Mouse (Mus musculus) brain, embryonic 18.5 days (tissue): ENCODE results near the gene Hcfc1r1.
A peak's percentile ranks its signal among the peaks of the same experiment; 100 is the strongest.

Experiments used
- DNase-seq: peaks from one replicate; pipeline ENCODE4 v3.0.0-alpha.2; 2012; ENCODE audit warnings: low read depth, low spot score

Gene Hcfc1r1

DNA sequence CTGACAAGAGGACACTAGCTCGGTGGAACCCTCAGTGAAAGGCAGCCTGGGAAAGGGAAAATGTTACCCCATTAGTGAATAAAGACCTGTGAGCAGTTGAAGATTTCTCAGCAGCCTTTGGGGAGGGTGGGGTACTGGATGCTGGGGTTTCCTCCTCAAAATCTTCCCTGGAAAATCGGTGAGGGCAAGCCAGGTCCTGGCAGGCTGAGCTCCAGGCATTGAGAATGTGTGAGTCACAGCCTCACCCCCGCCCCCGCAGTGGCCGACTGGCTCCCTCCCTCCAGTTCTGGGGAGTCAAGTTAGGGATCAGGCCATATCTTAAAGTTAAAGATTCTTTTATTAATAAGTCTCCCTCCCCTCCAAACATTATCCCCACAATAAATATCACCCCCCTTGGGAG is 1.7 kb downstream of the Hcfc1r1 start:
- no peak for DNase-seq

DNA sequence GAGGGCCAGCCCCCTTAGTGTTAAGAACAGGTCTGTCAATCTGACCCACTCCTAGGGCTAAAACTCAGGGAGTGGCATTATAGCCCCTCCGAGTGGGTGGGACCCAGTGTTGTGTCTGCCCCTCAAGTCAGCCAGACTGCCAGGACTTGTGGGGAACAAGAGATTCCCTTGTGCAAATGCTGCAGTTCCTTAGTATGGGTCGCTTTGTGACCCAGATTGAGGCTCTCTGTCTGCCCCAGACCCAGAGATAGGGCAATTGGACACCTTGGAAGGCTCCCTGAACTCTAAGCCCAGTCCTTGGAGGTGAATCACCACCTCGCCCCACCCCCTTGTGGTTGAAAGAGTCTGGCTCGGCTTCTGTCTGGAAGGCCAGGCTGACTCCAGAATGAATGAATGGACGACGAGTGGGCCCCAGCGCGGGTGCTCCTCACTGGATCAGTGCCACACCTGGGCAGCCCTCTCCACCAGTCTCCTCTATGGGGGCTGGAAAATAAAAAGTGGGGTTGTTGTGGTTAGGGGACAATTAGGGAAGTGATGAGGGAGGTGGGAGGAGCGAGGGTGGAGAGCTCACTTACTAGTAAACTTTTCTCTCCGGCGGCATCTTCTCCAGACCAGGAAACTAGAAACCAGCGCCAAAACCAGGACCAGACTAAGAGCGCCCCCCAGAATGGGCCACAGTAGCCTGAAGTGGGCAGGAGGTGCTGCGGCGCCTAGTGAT is 2.3 kb downstream of the Hcfc1r1 start:
- no peak for DNase-seq

DNA sequence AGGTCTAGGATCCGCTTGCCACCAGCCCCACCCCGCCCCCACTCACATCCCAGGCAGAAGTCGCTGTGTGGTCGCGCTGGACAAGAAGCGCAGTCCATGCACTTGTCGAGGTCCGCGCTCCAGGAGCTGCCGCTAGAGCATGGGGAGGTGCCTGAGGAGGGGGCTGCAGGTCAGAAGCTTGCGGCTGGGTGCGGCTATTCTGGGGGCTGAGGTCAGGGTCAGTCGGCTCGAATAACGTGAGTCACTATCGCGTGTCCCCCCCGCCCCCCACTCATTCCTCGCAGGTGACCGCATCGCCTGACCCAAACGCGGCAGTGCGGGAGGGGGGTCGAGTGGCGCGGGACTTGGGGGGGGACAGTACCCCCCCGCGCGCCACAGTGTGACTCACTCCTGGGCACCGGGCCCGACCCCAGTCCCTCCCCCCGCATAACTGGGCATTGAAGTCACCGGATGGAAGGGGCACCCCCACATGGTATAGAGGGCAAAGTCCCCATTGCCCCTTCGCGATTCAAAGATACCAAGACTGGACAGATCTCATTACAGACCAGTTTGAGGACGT is 3.2 kb downstream of the Hcfc1r1 start:
- no peak for DNase-seq

DNA sequence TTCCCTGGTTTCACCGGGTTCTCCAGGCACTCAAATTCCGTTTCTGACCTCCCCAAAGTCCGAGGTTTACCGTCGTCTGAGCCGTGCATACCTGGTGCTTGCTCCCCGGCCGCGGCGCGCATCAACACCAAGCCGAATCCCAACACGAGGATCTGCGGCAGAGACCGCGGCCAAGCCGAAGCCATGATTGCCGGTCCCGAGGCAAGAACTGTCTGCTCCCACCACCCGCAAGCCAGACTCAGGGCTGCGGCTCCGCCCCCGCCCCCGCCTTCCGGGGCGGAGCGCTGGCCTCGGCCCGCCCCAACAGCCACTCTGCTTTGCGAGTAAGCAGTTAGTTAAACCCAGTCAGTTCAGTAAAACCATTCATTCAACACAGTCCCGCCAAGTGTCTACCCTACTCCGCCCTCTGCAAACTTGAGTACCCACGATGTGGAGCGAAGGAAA is 3.9 kb downstream of the Hcfc1r1 start, which contains the start of gene Tnfrsf12a:
Tnfrsf12a (minus strand) TSS at position 233 of the 444 bp plus-strand sequence.
- DNase-seq = no peak

DNA sequence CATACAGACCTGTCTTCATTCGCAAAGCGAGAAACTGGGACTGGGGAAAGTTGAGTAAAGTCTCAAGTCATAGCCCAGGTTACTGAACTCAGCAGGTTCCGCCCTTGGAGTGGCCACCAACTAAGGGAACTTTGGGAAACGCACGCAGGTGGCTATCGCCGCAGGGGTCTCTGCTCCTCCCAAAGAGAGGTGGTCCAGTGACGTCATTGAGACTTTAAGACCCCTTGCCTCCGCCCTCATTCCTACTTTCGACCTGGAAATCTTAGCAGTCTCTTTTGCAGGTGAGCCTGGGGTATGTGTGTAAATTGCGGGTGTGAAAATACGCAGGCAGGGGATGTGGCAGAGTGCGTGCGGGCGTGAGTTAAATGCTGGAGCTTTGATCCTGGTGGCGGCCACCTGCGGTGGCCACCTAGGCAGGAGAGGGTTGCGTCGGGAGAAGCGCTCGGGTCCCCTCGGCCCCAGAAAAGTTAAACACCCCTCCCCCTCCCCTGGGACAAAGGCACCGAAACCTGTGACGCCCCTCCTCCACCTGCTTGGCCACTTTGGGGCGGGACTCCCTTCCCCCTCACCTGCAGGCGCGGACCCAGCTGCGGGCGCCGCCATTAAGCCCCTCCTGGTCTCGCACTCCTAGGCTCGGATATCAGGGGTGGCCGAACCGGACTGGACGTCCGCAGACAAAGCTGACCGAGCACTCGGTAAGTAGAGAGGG is 5.9 kb downstream of the Hcfc1r1 start, which contains the start of gene Cldn6:
Cldn6 (plus strand) TSS at position 123 of the 709 bp plus-strand sequence.
- no peak for DNase-seq

DNA sequence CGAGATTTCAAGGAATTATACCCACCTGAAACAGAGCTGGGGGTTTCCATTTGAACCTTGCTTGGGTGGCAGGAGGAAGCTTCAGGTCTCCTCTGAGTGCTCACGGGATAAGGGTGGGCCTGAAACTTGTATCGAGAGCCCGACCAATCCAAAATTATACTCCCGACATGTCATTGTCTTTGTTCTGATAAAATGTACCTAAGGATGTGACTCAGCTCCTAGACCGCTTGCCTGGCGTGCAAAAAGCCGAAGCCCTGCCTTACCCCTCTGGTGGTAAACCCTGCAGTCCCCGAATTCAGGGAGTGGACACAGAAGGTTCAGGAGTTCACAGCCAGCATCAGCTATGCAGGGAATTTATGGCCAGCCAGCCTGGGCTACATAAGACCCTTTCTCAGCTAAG is 6.9 kb downstream of the Hcfc1r1 start:
- no peak for DNase-seq

DNA sequence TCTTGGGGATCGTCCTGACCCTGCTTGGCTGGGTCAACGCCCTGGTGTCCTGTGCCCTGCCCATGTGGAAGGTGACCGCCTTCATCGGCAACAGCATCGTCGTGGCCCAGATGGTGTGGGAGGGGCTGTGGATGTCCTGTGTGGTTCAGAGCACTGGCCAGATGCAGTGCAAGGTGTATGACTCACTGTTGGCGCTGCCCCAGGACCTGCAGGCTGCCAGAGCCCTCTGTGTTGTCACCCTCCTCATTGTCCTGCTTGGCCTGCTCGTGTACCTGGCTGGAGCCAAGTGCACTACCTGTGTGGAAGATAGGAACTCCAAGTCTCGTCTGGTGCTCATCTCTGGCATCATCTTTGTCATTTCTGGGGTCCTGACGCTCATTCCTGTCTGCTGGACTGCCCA is 7.7 kb downstream of the Hcfc1r1 start:
- DNase-seq = no peak

DNA sequence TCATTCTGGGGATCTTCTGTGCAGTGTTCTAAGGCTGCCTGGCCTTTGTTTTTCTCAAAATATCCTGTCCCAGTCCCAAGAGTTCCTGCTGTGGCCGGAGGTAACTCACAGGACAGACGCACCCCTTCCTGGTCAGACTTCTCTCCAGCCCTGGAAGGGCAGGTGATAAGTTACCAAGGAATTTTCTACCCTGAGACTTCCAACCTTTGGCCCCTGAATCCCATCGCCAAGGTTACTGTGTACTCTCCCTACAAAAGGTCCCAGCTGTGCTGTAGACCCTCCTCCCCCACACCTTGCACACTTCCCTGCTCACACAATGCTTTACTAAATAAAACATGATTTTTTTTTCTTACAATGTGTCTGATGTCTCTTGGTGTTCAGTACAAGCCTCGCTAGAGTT is 8.7 kb downstream of the Hcfc1r1 start:
- DNase-seq = no peak

DNA sequence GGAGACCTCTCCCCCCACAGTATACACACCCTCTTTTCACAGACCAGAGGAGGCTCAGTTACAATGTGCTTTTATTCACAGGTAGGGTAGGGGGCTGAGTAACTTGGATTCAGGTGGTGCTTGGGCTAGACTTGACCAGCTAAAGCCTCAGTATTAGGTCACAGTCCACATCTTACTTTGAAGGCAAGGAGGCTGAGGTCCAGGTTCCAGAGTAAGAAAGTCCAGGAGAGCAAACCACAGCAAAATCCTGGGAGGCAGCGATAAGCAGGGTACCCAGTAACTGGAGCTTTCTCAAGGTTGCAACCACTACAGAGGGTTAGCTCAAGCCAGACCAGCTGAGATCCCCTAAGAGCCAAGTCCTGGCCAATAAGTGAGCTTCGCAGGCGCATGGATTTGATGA is 9.1 kb downstream of the Hcfc1r1 start:
- no peak for DNase-seq

DNA sequence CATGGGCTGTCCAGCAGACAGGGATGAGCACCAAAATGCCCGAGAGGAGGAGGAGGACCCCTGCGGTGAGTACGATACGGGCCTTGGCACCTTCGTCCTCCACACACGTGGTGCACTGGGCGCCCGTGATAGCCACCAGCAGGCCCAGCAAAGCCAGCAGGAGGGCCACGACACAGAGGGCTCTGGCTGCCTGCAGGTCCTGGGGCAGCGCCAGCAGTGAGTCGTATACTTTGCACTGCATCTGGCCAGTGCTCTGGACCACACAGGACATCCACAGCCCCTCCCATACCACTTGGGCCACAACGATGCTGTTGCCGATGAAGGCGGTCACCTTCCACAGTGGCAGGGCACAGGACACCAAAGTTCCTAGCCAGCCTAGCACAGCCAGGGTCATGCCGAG is 9.8 kb downstream of the Hcfc1r1 start:
- no peak for DNase-seq

DNA sequence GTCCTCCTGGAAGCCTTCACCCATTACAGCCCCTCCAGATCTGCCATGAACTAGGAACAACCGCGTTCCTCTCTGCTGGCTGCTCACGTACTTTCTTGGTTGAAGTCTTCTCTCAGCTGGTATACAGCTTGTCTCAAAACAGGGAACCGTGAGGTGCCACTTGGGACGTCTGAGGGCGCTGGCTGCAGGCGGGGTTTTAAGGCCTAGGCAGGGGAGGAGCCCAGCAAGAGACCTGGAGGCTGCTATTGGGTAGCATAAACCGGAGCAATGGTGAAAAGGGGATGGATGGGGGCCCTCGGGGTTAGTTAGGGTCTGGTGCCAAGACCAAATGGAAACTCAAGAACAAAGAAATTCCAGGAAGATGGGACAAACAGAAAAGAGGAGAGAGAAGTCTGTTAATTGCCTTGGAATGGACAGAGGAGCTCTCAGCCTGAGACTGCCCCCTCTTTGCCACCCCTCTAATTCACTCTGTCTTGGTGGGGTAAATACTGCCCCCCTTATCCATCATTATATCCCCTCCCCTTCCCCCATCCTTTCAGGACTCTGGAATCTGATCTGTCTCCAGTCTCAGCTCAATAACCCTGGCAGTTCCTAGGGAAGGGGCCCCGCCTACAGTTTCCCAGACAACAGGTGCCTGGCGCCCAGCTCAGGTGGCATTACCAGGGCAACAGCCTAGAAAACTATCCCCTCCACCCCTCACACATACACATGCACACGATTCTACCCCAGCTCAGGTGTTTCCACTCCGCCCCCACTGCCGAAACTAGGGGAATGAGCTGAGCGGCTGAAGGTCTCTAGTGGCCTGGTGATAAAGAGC is 10.7 kb downstream of the Hcfc1r1 start, which contains the start of gene Cldn9:
Cldn9 (minus strand) TSS at position 171 of the 817 bp plus-strand sequence.
- DNase-seq = no peak

DNA sequence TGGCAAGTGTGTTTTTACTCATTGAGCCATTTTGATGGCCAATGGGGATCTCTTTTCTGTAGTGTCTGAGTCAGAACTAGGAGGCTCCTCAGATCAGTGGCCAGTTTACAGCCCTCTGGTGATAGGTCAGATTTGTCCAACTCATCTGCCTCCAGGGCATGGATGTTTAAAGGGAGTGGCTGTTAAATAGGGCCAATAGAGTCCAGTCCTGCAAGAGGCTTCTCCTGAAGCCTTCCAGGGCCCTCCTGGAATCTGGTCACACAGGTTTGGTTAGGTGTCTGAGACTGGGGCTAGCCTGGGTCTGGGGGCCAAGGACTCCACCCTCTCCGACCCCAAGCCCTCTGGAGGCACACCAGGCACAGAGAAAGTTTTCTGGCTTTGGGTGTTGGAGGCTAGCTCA is 21.1 kb downstream of the Hcfc1r1 start:
- no peak for DNase-seq

DNA sequence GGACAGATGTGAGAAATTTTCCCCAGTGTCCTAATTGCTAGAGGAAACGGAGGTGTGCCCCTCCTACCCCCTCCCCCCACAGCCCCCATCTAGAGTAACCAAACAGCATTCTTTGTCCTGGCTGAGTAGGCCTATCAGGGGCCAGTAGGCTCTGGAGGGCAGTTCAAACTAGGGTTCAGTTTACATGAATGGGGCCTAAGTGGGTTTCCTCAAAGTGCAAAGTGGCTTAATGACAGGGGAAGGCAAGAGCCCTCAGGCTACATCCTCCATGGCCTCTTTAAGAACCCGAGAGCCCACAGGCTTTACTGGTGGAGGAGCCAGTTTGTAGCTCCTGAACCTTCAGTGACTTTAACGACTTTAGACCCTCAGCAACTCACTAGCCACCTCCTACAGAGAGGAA is 22.4 kb downstream of the Hcfc1r1 start:
- no peak for DNase-seq

DNA sequence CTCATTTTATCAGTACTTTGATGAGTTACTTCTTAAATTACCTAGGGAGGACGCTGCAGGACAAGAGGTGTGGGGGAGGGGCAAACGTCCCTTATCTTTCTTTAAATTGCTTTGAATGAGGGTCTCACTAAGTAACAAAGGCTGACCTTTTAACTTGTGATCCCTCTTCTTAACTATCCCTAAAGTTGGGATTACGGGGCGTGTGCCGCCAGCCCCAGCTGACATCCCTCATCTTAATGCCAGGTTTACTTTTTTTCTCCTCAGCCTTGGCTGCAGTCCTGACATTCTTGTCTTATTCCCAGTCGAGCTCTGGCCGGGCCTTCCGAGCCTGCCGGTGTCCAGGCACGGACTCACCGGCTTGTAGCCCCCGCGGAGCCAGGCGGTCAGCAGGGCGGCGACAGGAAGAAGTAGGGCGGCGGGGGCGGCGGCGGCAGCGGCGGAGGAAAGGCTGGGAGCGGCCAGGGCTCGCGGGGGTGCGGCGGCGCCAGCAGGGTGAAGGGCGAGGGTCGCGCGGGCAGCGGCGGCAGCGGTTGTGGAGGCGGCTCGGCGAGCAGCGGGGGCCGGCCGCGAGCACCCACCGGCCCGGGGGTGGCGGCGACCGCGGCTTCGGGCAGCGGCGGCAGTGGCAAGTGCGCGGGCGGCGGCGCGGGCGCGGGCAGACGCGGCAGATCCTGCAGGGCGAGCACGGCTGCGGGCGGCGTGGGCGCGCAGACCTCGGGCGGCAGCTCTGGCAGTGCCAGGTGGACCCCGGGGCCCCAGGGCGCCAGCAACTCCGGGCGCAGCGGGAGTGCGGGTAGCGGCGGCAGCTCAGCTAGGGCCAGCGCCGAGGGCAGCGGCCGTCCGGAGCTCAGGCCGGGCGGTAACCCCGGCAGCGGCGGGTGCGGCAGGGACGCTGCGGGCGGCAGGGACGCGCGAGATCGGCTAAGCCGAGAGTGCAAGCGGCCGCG is 26.0 kb downstream of the Hcfc1r1 start:
- DNase-seq = no peak

DNA sequence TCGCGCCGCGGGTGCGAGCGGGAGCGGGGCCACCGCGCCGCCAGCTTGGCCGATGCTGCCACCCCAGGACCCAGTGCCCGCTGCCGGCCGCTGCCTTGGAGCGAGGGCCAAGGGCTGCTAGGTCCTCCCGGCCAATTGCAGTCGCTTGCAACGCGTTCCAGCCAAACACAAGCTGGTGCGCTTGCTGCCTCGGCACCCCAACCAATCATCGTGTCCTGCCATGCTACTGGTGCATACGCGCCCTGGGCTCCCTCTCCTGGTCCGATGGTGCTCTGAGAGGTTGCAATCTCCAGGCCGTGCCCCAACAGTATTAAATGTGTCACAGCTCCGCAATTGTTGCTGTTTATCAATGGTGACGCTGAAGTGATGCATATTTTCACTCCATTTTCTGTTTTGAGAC is 26.7 kb downstream of the Hcfc1r1 start:
- DNase-seq = peak; percentile 73

DNA sequence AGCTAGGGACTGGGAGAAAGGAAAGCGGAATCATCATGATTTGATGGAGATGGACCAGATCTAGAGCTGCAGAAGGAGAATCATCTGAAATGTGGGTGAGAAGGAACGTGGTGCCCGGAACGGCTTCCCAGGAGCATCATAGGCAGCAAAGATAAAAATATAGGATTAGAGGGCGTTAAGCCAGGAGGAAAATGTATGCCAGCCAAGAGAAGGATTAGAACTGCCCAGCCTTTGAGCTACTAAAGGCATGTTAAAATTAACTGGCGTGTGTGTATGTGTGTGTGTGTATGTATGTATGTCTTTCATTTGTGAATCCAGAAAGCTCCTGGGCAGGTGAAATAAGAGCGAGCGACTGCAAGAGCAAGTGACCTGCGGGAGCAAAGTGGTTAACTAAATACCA is 29.9 kb downstream of the Hcfc1r1 start:
- no peak for DNase-seq

DNA sequence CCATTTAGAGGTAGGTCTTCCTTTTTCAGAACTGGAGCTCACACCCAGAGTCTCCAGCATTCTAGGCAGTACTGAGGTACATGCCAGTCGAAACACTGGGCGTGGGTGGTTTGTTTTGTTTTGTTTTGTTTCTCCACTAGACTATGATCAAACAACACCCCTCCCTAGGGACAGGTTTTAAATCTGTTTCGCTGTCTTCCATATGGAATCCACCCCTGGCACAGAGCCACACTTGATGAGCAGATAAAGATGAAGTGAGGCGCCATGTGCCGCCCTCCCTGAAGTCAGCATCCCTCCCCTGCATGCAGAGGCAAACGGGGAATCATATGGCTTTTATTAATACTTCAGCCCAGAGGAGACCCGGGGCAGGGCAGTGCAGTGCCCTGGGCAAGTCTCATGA is 31.3 kb downstream of the Hcfc1r1 start:
- DNase-seq = no peak

DNA sequence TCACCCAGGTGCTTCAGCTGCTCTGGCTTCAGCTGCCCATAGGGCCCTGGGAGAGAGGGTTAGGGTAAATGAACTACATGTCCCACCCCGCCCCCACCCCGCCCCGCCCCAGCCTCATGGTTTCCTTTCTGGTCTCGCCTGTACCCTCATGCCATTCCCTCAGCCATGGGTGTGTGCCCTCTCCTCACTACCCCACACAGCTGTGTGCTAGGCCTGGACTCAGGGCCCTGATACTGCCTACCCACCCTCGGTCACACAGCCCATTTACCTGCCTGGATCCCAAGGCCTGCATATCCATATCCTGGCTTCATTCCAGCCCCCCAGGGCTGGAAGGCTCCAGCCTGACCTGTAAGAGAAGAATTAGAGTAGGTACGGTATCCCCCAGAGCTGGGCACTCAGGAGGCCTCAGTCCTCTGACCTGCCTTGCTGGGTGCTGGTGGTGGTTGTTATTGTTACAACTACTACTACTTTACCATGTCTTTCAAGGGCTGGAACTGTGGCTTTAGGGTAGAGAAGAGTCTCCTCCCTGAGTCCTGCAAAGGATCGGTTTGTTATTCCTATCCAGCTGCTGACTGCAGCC is 32.2 kb downstream of the Hcfc1r1 start:
- DNase-seq = no peak

DNA sequence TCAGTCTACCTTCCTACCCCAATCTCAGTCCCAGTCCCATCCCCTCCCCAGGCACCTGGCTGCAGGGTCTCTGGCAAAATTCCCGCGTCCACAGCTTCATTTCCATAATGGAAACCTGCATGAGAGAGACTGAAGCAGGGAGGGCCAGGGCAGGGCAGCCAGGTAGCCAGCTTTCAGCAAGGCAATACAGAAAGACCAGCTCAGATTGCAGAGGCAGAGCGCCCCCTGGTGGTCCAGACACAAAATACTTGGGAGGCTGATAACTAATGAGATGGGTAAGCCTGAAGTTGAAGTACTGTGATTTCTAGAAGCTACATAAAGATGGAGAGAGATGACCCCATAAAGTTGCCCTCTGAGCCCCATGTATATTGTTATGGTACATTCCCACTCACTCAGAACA is 32.8 kb downstream of the Hcfc1r1 start:
- DNase-seq = no peak

DNA sequence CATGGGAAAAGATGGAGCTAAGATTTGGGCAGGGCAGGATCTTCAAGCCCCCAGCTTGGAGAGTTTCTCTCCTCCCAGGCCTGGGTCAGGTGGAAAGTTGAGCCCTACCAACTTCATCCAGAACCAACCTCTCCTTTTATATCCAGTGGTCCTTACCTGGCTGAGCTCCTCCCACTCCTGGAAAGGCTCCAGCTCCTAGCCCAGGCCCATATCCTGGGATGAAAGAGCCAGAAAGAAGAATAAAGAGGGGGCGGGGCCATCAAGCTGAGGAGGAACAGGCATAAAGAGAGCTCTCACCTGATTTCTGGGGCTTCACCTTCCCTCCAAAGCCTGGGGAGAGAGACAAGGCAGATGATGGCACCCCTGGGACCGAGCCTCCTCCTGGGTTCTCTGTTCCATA is 43.6 kb downstream of the Hcfc1r1 start:
- no peak for DNase-seq
